Mouse (Mus musculus): Measurements from ENCODE around the gene Btnl4.
"Not testable (repeated sequence)": the region's sequence is repeated elsewhere in the genome, so short reads cannot be mapped to it uniquely, and the experiment has no call there.

Btnl4 gene

DNA sequence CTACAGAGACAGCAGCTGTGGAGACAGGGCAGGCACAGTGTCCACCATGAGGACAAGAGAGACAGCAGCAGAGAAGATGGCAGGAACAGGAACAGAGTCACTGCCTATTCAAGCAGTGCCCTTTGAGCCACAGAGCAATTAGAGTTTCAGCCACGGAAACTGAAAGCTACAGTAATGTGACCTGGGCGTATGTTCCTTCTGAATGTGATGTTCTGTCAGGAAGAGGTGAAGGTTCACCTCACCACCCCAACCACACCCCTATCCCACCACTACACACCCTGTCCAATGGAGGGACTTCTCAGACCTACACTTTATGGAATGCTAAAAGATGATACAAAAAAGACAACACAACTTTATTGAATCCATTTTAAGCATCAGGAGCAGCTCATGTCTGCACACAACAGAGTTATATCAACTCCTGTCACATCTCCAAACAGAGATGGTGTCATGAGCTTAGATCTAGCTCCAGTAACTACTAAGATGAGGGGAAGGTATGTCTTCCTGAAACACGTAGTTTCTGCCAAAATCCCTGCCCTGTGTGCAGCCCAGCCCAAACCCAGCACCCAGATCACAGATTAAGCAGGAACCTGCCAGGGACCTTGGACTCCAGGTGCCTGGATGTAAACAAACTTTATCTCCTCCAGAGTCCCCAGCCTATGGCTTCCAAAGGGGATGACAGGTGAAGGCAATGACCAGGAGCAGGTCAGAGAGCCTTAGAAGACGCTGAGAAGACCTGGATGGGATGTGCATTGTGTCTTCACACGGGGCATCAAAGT, at the start of gene Btnl4:
TSS of gene Btnl4 (minus strand) at position 81 of the 776 bp plus-strand sequence.
- not testable (repeated sequence) for DNase-seq

DNA sequence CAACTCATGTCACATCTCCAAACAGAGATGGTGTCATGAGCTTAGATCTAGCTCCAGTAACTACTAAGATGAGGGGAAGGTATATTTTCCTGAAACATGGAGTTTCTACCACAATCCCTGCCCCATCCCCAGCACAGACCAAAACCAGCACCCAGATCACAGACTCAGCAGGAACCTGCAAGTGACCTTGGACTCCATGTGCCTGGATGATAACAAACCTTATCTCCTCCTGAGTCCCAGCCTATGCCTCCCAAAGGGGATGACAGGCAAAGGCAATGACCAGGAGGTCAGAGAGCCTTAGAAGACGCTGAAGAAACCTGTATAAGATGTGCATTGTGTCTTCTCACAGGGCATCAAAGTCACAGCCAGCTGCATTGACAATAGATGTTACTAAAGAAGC, 41.9 kb upstream of the Btnl4 start:
- no peak for DNase-seq

DNA sequence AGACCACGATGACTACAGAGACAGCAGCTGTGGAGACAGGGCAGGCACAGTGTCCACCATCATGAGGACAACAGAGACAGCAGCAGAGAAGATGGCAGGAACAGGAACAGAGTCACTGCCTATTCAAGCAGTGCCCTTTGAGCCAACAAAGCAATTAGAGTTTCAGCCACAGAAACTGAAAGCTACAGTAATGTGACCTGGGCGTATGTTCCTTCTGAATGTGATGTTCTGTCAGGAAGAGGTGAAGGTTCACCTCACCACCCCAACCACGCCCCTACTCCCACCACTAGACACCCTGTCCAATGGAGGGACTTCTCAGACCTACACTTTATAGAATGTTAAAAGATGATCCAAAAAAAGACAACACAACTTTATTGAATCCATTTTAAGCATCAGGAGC, 41.5 kb upstream of the Btnl4 start:
- DNase-seq = not testable (repeated sequence)

DNA sequence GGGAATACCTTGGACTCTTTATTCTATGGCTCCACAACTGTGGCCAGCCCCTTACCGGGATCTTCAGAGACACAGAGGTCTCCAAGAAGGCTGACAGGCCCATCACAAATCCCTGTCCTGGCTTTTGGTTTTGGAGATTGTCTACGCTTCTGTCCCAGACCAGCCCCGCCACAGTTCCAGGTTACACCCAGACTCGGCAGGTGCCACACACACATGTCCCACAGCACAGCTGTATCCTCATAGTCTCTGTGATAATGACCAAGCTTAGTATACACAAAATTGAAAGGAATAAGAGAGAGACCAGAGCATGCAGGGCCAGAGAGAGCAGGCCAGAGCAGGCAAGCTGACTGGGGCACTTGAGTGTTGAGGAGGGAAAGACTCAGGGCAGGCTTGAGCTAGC, 40.7 kb upstream of the Btnl4 start:
- no peak for DNase-seq

DNA sequence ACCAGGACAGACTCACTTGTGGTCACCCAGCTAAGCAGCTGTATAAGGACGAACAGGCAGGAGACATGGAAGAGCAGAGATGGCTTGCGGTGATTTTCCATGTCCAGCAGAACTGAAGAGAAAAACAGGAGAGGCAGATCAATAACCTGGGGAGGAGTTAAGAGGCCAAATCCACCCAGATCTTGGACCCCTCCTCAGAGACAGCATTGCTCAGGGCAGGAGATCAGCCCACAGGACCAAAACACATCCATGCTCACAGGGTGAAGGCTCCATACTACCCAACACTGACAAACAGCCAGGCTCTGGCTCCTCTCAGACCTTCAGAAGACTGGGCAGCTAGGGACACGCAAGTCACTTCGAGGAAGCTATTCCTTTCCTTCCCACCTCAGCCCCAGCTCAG, 40.1 kb upstream of the Btnl4 start, which contains the start of gene Btnl6:
TSS of gene Btnl6 (minus strand) at position 101 of the 400 bp plus-strand sequence.
- DNase-seq = no peak

DNA sequence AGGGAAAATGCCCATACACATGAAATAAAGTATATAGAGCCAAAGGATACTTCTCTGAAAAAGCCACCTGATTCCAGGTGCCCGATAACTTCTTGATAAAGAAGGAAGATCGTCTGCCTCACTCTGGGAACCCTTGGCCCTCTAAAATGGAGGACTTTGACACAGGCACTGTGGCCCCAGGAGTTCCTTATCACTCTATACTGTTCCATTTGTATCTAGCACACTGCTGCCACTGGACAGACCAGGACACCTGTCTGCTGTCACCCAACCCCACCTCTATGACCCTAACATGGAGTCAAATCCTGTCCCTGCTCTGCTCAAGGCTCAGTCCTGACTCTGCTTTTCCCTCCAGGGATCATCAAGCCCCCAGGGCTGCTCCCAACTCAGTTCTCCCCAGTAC, 39.4 kb upstream of the Btnl4 start:
- DNase-seq = no peak

DNA sequence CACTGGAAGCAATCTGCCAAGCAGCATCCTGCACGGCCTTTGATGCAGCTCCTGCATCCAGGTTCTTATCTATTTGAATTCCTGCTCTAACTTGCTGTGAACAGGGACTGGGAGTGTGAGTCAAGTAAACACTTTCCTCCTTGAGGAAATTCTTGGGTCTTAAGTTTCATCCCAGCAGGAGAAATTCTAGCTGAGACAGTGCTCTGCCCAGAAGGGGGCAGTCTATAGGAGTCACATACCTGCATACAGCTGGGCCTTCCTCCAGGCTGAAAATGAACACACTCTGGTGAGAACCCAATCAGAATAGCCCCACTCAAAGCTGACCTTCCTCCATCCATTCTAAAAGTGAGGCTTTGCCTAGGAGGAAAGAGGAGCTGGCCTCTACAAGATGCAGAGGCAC, 34.6 kb upstream of the Btnl4 start:
- not testable (repeated sequence) for DNase-seq

DNA sequence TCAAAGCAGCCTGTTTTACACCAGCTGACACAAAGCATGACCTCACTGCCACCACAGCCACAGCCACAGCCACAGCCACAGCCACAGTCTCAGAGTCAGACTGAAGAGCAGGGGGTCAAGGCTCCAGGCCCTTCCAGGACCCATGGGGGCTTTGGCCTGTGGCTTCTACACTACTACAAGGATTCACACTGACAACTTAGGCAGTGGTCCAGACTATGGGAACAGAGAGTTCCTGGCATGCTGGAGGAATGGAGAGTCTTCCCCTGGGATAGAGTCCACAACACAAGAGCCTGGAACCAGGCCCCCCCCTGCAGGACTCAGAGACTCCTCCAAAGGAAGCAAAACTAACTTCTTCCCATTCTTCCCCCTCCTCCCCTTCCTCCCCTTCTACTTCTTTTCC, 30.5 kb upstream of the Btnl4 start:
- DNase-seq = no peak

DNA sequence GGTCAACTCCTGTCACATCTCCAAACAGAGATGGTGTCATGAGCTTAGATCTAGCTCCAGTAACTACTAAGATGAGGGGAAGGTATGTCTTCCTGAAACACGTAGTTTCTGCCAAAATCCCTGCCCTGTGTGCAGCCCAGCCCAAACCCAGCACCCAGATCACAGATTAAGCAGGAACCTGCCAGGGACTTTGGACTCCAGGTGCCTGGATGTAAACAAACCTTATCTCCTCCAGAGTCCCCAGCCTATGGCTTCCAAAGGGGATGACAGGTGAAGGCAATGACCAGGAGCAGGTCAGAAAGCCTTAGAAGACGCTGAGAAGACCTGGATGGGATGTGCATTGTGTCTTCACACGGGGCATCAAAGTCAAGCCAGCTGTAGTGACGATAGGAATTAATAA, 20.6 kb upstream of the Btnl4 start:
- not testable (repeated sequence) for DNase-seq

DNA sequence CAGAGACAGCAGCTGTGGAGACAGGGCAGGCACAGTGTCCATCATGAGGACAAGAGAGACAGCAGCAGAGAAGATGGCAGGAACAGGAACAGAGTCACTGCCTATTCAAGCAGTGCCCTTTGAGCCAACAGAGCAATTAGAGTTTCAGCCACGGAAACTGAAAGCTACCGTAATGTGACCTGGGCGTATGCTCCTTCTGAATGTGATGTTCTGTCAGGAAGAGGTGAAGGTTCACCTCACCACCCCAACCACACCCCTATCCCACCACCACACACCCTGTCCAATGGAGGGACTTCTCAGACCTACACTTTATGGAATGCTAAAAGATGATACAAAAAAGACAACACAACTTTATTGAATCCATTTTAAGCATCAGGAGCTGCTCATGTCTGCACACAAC, 20.2 kb upstream of the Btnl4 start:
- not testable (repeated sequence) for DNase-seq

DNA sequence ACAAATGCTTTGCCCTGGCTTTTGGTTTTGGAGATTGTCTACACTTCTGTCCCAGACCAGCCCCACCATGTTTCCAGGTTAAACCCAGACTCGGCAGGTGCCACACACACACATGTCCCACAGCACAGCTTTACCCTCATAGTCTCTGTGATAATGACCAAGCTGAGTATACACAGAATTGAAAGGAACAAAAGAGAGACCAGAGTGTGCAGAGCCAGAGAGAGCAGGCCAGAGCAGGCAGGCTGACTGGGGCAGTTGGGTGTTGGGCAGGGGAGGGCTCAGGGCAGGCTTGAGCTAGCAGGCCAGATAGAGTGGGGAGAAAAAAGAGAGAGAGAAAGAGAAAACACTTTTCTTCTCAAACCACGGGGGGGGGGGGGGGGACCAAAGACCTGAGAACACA, 19.4 kb upstream of the Btnl4 start:
- no peak for DNase-seq

DNA sequence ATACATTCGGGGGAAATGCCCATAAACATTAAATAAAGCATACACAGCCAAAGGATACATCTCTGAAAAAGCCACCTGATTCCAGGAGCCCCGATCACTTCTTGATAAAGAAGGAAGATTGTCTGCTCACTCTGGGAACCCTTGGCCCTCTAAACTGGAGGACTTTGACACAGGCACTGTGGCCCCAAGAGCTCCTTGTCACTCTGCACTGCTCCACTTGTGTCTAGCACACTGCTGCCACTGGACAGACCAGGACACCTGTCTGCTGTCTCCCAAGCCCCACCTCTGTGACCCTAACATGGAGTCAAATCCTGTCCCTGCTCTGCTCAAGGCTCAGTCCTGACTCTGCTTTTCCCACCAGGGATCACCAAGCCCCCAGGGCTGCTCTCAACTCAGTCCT, 18.0 kb upstream of the Btnl4 start:
- DNase-seq = not testable (repeated sequence)

DNA sequence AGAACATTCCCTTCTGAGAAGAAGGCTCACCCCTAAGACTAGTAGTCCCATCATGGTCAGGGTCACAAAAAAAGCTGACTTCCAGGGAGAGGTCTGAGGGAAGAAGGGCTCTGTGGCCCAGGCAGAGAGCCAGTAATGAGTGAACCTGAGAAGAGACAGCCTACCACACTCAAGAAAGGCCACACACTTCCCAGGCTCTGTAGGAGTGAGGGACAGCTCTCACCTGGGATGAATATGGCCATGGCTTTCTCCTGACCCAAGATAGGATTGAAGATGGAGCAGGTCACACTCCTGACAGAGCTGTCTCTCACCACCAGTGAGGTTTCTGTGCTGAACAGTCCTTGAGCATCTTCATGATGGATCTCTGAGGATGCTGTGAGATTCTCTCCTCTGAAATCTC, 15.7 kb upstream of the Btnl4 start:
- DNase-seq = no peak

DNA sequence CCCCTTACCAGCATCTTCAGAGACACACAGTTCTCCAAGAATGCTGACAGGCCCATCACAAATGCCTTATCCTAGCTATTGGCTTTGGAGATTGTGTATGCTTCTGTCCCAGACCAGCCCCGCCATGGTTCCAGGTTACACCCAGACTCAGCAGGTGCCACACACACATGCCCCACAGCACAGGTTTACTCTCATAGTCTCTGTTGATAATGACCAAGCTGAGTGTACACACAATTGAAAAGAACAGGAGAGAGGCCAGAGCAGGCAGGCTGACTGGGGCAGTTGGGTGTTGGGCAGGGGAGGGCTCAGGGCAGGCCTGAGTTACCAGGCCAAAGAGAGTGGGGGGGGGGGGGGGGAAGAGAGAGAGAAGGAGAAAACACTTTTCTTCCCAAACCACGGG, 691 bp downstream of the Btnl4 start:
- no peak for DNase-seq

DNA sequence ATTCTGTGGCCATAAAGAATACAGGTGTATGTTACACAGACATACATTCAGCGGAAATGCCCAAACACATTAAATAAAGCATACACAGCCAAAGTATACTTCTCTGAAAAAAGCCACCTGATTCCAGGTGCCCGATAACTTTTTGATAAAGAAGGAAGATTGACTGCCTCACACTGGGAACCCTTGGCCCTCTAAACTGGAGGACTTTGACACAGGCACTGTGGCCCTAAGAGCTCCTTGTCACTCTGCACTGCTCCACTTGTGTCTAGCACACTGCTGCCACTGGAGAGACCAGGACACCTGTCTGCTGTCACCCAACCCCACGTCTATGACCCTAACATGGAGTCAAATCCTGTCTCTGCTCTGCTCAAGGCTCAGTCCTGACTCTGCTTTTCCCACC, 2.1 kb downstream of the Btnl4 start:
- DNase-seq = no peak

DNA sequence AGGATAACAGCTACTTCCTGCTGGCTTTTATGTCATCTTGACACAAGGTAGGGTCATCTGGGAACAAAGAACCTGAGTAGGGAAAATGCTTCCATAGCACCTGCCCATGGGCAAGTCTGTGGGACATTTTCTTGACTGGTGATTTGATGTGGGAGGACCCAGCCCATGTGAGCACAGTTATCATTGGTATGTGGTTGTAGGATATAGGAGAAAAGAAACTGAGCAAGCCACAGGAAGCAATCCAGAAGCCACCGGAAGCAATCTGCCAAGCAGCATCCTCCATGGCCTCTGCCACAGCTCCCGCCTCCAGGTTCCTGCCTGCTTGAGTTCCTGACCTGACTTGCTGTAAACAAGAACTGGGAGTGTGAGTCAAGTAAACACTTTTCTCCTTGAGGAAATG, 6.6 kb downstream of the Btnl4 start:
- no peak for DNase-seq

DNA sequence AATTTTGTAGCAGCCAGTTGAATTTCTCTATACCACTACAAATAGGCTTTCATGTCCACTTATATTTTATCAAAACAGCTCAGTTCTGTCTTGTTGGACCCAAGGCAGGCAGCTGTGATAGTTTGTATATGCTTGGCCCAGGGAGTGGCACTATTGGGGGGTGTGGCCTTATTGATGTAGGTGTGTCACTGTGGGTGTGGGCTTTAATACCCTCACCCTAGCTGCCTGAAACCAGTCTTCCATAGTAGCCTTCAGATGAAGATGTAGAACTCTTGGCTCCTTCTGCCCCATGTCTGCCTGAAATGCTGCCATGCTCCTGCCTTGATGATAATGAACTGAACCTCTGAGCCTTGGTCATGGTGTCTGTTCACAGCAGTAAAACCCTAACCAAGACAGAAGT, 11.2 kb downstream of the Btnl4 start:
- not testable (repeated sequence) for DNase-seq

DNA sequence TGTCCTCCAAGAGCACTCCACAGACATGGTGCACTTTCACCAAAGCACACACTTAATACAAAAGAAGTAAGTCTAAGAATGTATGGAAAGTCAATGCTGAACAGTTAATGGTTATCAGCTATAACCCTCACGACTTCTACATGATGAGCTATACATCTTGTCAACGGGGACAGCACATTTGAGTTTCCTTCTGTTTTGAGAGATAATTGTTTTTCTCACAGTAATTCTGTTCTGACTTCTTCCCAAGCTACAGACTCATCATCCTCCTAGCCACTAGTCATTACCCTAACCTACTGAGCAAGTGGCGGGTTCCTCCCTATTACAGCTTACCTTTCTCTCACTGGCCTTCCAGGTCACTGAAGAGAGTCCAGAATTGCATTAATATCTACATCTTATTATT, 17.9 kb downstream of the Btnl4 start:
- no peak for DNase-seq

DNA sequence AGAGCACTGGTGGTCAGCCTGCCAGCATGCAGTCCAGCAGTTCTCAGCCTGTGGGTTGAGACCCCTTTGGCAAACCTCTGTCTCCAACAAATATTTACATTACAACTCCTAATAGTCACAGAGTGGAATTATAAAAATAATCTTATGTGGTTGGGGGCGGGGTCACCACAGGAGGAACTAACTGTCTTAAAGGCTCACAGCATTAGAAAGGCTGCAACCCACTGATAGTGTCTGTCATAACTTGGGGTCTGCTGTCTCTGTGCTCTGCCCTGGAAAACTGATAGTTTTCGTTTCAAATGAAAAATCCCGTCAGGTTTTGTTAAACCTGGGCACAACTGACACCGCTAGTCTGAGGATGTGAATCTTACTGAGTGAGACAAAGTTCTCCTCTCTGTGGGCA, 19.4 kb downstream of the Btnl4 start:
- DNase-seq = no peak

DNA sequence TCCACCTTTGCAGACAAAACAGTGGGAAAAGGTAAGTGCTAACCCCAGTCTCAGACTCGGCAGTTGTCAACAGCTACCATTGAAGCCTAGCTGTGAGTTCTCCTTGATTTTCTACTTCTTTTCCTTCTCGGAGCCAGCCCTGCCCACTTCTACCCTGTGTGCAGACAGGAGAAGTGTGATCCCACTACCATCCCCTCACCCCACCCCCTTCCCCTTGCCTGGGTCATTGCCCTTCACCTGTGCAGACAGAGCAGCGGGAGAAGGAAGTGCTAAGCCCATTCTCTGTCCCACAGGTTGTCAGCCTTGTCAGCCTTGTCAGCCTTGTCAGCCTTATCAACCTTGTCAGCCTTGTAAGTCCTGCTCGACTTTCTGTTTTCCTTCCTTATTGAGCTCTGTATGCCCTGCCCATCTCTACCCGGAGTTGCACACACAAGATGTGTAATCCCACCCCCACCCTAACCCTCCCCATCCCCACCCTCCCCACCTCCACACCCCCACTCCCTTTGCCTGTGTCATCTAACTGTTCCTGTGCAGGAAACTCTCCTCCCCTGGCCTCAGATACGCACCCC, 28.6 kb downstream of the Btnl4 start:
- no peak for DNase-seq

DNA sequence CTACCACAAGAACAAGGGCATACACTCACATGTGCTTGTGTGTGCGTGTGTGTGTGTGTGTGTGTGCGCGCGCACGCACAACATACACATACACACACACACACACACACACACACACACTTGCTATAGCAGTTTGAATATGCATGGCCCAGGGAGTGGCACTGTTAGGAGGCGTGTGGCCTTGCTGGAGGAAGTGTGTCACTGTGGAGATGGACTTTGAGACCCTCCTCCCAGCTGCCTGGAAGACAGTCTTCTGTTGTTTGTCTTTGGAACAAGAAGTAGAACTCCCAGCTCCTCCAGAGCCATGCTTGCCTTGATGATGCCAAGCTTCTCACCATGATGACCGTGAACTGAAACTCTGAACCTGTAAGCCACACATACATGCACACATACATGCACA, 35.1 kb downstream of the Btnl4 start:
- DNase-seq = no peak

DNA sequence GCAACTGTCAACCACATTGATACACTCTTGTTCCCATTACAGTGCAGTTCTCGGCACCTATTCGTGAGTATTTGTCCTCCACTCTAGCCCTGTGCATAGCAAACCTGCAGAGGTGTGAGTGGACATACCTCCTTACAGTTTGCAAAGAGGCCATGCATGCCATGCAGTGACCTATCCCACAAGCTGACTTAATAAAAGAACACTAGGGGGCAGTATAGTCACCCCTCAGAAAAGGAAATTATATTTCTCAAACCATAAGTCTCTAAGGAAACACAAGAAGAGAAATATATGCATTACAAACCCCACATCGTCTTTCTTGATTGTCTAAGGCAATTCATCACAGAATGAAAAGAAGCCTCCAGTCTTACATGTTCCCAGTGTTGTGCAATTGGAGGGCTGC, 37.3 kb downstream of the Btnl4 start:
- DNase-seq = no peak

DNA sequence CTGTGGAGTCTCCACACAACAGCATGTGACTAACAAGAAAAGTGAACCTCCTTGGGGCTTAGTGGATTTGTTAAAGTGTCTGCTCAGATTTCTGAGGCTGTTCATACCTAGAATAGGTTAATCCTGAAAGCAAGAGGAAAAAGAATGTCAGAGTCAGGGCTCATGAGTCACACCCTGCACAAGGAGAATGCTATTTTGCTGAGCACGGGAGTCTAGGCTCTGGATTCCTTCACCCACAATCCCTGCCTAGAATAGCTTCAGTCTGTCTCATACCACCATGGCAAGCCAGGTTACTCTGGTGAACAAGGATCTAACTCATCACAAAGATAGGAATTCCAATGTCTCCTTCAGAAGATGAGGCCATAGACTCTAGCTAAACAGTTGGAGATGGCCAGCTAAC, 38.5 kb downstream of the Btnl4 start:
- no peak for DNase-seq

DNA sequence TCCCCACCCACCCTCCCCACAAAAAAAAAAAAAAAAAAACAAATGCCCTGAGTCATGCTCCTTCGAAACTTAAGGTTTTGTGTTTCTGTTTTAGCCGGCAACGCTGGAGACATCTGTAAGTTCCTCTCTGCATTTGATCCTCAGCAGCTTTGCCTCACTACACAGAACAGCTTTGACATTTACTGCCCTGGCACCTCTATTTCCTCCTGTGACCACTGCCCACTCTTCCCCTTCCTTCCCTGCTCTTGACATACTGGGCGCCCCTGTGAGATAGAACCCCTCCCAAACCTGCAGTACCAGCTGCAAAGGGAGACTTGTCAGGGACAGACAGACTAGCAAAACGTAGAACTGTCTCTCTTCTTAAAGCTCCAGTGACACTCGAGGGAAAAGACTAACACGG, 39.5 kb downstream of the Btnl4 start:
- no peak for DNase-seq

DNA sequence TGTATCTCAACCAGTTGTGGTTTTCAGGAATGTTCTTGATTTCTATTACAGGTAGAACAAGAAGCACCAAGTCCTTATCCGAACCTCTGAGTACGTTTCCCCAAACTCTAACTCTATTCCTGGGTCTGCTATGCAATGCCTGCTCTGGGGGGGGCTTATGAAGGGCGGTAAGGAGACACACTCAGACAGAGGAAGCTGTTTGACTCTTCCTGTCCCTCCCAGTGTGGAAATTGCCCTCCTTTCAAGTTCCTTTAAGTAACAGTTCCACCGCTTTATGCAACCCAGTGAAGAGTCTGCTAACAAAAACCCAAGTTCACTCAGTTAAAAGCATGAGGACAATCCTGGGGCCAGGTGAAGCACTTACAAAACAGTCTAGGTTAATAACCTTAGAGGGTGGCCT, 40.0 kb downstream of the Btnl4 start:
- DNase-seq = peak; percentile 17

Measured in layer of hippocampus, adult 9-11 months (tissue).